8 mouse cellular contexts compared by ENCODE assay signal in the genomic region with DNA sequence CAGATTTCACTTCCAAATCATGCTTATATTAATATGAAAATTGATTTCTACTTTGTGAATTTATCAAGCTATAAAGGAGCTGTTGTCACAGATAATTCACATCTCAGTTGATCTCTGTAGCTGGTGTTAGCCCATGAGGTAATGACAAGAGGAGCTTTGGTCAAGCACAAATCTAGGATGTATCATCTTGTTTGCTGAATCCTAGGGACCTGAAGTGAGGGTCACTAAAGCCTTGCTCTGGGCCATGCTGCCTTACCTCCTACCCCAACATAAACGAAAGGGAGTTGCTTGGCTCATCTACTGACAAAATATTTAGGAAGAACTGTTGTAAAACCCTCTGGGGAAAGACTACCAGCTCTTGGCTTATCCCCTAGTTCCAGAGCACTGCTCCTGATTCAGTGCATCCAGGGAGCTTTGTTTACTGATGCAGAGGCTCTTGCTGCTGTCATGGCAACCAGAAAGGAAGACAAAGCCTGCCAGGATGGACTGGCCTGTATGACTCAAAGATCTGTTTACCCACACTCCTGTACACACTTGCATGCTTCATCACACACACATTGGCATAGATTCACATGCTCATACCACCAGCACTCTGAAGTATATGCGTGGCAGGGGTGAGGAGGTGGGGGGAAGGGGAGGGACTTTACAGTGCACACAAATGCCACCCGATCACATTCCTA.
DNase-seq lines count a peak whose midpoint lies in the region; ATAC-seq lines count a peak whose summit lies in the region.

No protein-coding gene starts in this region.

- H3K27me3 ChIP-seq in neural tube, embryonic 11.5 days (ENCODE audit: control insufficient read depth, insufficient read depth, low read length) = no peaks in the 10 kb centered on the region
- no peaks in the 10 kb centered on the region for H3K27me3 ChIP-seq in hindbrain, embryonic 11.5 days (ENCODE audit: control insufficient read depth, insufficient read depth, low read length)

- no peaks in the 10 kb centered on the region for H3K36me3 ChIP-seq in neural tube, embryonic 11.5 days (ENCODE audit: control insufficient read depth, insufficient read depth, low read length)
- no peaks in the 10 kb centered on the region for H3K36me3 ChIP-seq in hindbrain, embryonic 11.5 days (ENCODE audit: control insufficient read depth, insufficient read depth, low read length)

- ATAC-seq in neural tube, embryonic 11.5 days (ENCODE audit: insufficient read depth, low FRiP score, low TSS enrichment) = peak; percentile 65; the same call in 1 of the 2 replicates
- ATAC-seq in hindbrain, embryonic 11.5 days (ENCODE audit: low FRiP score) = peak; percentile 70
- no peak for ATAC-seq in monocyte, adult 5-6 weeks (replicated peaks; ENCODE audit: insufficient number of reproducible peaks, low FRiP score, low TSS enrichment, poor library complexity, severe bottlenecking)

- H3K9ac ChIP-seq in neural tube, embryonic 11.5 days (ENCODE audit: low read length) = no peak overlapping the region
- no peak overlapping the region for H3K9ac ChIP-seq in hindbrain, embryonic 11.5 days (ENCODE audit: low read depth, low read length)

- 66% methylated on average over 3 of the region's 3 CpGs for WGBS in neural tube, embryonic 11.5 days
- 57% methylated on average over 3 of the region's 3 CpGs for WGBS in hindbrain, embryonic 11.5 days

- no peak overlapping the region for H3K27ac ChIP-seq in neural tube, embryonic 11.5 days (ENCODE audit: low read depth, low read length)
- no peak overlapping the region for H3K27ac ChIP-seq in hindbrain, embryonic 11.5 days (ENCODE audit: low read depth, low read length)

- H3K9me3 ChIP-seq in neural tube, embryonic 11.5 days (ENCODE audit: control insufficient read depth, low read length) = no peaks in the 10 kb centered on the region
- H3K9me3 ChIP-seq in hindbrain, embryonic 11.5 days (ENCODE audit: control insufficient read depth, low read length) = no peaks in the 10 kb centered on the region

- intact Hi-C loops in left cerebral cortex, postnatal 36 days (cut with DNase I) = no loop called here

- H3K4me3 ChIP-seq in neural tube, embryonic 11.5 days (ENCODE audit: low read depth, low read length) = no peak overlapping the region
- H3K4me3 ChIP-seq in hindbrain, embryonic 11.5 days (ENCODE audit: low read depth, low read length) = no peak overlapping the region

- peaks cover 5% of the 10 kb centered on the region; the same call in 1 of the 2 replicates for H3K4me1 ChIP-seq in neural tube, embryonic 11.5 days (ENCODE audit: control insufficient read depth, insufficient read depth, low read length)
- no peaks in the 10 kb centered on the region for H3K4me1 ChIP-seq in hindbrain, embryonic 11.5 days (replicated peaks; ENCODE audit: control insufficient read depth, insufficient read depth, low read length)

- no peak overlapping the region for H3K4me2 ChIP-seq in neural tube, embryonic 11.5 days (ENCODE audit: low read depth)
- H3K4me2 ChIP-seq in hindbrain, embryonic 11.5 days (replicated peaks; ENCODE audit: low read depth, low read length) = no peak overlapping the region

- peak; percentile 22 for DNase-seq in neural tube, embryonic 11.5 days (ENCODE audit: low spot score)
- no peak for DNase-seq in neural tube, embryonic 10.5 days (ENCODE audit: extremely low spot score, low spot score)
- peak; percentile 47 for DNase-seq in hindbrain, embryonic 11.5 days (ENCODE audit: low spot score)
- peak; percentile 30 to 42 for DNase-seq in left cerebral cortex, postnatal 36 days (ENCODE audit: low spot score in 2 of 2)
- peak; percentile 30 for DNase-seq in right cerebral cortex, postnatal 25 days
- no peak for DNase-seq in gastrocnemius, adult 8-10 months (ENCODE audit: low spot score in 2 of 2)
- DNase-seq in thymus, adult 18-20 months = no peak

Comparison
In these comparisons a context has a peak if more than half of its experiments do, and no peak if none do; other contexts are left out.
1. DNase-seq: peak in neural tube, embryonic 11.5 days (single experiment), hindbrain, embryonic 11.5 days (single experiment), left cerebral cortex, postnatal 36 days (2 of 2) and right cerebral cortex, postnatal 25 days (single experiment); none in neural tube, embryonic 10.5 days (single experiment), gastrocnemius, adult 8-10 months (0 of 2) and thymus, adult 18-20 months (0 of 2).